Comparison of ENCODE assay signal across 27 mouse cellular contexts in the genomic region with DNA sequence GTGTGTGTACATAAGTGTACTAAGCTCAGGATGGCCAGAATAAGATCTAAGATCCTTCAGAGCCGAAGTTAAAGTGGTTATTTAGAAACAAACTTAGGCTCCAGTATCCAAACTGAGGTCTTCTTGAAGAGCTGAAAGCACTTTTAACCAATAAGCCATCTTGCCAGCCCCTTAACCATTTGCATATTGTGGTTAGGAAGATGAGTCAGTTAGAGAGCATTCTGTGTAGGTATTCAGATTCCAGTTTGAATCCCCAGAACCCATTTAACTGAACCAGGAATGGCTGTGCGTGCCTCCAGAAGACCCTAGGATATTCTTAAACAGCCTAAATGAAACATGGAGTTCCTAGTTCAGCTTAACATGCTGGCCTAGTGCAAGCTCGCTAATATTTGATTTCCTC.
"Had no signal": no experiment of that assay in that cellular context is flagged by ENCODE, and none has a peak within 500 bp of the region (broad histone marks: within the 10 kb centered on the region; RNA-seq: fewer than 3 reads in every experiment).

No protein-coding gene starts in this region.

- H3K9ac ChIP-seq: heart, embryonic 12.5 days; hindbrain, embryonic 12.5 days; hindbrain, embryonic 14.5 days; intestine, embryonic 15.5 days; limb, embryonic 12.5 days; liver, embryonic 13.5 days had no signal

- H3K36me3 ChIP-seq: heart, embryonic 10.5 days; heart, embryonic 12.5 days; hindbrain, embryonic 10.5 days; hindbrain, embryonic 12.5 days; intestine, embryonic 15.5 days; limb, embryonic 10.5 days; limb, embryonic 12.5 days; liver, embryonic 13.5 days had no signal

- H3K4me2 ChIP-seq: heart, embryonic 12.5 days; hindbrain, embryonic 12.5 days; hindbrain, embryonic 14.5 days; intestine, embryonic 15.5 days; limb, embryonic 12.5 days; liver, embryonic 11.5 days; liver, embryonic 13.5 days had no signal

- DNase-seq: gastrocnemius, adult 2 months; gastrocnemius, postnatal 10 days; gastrocnemius, postnatal 25 days; heart, adult 18-20 months; heart, postnatal 10 days; heart, postnatal 4 days; kidney, adult 18-20 months; kidney, adult 8-10 months; kidney, postnatal 10 days; kidney, postnatal 25 days; kidney, postnatal 4 days; liver; liver, embryonic 13.5 days had no signal

- H3K27me3 ChIP-seq: heart, embryonic 12.5 days; hindbrain, embryonic 12.5 days; intestine, embryonic 15.5 days; limb, embryonic 12.5 days; liver, embryonic 13.5 days had no signal

- H3K4me1 ChIP-seq: heart, embryonic 10.5 days; heart, embryonic 12.5 days; hindbrain, embryonic 10.5 days; hindbrain, embryonic 12.5 days; intestine, embryonic 15.5 days; limb, embryonic 10.5 days; limb, embryonic 12.5 days; liver, embryonic 13.5 days had no signal

- H3K9me3 ChIP-seq: heart, embryonic 10.5 days; heart, embryonic 12.5 days; hindbrain, embryonic 10.5 days; hindbrain, embryonic 12.5 days; intestine, embryonic 15.5 days; limb, embryonic 10.5 days; limb, embryonic 12.5 days; liver, embryonic 13.5 days had no signal

- H3K4me3 ChIP-seq: gastrocnemius, adult 2 months; heart, embryonic 10.5 days; heart, embryonic 12.5 days; hindbrain, embryonic 10.5 days; hindbrain, embryonic 12.5 days; intestine, embryonic 15.5 days; layer of hippocampus, adult 2 months; left cerebral cortex, adult 2 months; limb, embryonic 10.5 days; limb, embryonic 12.5 days; liver, embryonic 13.5 days had no signal

- H3K27ac ChIP-seq: gastrocnemius, adult 2 months; heart, embryonic 10.5 days; hindbrain, embryonic 10.5 days; hindbrain, embryonic 12.5 days; hindbrain, embryonic 14.5 days; intestine, embryonic 15.5 days; layer of hippocampus, adult 2 months; left cerebral cortex, adult 2 months; limb, embryonic 10.5 days; limb, embryonic 12.5 days; liver, embryonic 13.5 days had no signal

- ATAC-seq: hindbrain, embryonic 16.5 days; inflammation-experienced regulatory T-cells, adult 6 months; intestine, embryonic 15.5 days; intestine, postnatal 0 days had no signal
